Mouse (Mus musculus) retina, postnatal 1 day (tissue): Measurements from ENCODE around the gene Ogdh.
"Not testable (repeated sequence)": the region's sequence is repeated elsewhere in the genome, so short reads cannot be mapped to it uniquely, and the experiment has no call there.

Experiments used
- DNase-seq: peaks from one replicate; pipeline ENCODE4 v3.0.0-alpha.2; 2012

Ogdh gene

DNA sequence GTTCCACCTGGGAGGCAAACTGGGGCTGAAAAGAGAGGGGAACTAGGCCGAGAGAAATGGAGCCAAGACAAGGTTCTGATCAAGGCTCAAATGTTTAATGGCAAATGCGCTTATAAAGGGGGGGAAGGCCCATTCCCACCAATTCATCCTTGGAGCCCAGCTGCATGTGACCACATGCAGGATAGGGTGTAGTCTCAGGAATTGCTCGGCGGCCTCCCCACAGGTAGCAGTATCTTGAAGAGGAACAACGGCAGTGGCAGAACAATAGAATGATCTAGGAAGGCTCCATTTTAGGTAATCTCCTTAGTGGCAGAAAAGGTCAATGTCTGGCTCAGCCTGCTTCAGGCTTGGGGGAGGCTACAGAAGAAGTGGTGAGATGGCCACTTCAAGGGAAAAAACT lies 76.6 kb downstream of the Ogdh start:
- not testable (repeated sequence) for DNase-seq

DNA sequence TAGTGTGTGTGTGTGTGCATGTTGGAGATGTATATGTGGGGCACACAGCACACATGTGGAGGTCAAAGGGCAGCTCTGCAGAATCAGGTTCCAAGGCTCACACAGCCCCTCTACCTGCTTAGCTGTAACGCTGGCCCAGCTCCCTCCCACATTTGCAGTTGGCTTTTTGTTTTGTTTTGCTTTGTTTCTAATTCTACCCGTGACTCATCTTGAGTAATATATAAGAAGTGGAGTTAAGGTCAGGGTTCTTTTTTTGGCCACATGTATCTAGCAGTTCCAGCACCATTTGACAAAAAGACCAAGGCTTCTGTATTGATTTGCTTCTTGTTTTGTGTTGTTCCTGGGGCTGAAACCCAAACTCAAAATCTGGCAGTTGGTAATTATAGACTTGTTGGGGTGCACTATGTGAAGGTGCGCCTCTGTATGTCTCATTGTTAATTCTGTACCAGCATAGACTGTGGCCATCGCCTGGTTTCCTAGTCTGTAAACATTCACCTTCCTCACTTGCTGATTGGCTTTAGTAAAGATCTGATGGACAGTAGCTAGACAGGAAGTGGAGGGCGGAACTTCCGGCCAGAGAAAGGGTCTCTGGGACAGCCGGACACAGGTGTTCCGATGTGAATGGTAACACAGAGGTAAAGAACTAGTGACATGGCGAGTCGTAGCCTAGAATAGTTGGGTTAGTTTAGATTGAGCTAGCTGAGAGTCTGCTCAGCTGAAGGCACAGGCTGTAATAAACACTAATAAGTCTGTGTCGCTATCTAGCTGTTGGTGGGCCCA lies 80.1 kb downstream of the Ogdh start:
- no peak for DNase-seq

- DNase-seq: peak; percentile 27
Measured at GRCm38 (mm10) chr11:6372784-6373183, 81.4 kb downstream of the Ogdh start.

DNA sequence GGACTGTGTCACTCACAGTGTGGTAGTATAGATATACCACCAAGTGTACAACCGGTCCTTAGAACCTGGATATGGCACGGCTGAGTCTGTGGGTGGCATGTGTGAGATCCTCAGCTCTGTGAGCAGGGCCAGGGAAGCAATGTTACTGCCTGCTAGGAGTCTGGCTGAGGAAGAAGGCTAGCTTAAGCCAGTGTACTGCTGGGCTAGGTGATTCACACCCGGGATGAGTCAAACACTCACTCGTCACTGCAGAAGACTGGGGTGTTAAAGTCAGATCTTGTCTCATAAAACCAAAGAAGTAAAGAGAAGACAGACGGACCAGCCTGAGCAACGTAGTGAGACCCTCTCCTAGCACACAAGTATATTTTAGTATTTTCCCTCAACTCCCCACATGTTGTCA lies 89.5 kb downstream of the Ogdh start:
- DNase-seq: no peak

- DNase-seq: no peak
Measured at GRCm38 (mm10) chr11:6388126-6388725, 96.8 kb downstream of the Ogdh start.

GRCm38 (mm10) chr11:6388726-6389413 lies 97.4 kb downstream of the Ogdh start, which contains the start of gene Zmiz2:
Gene Zmiz2 (plus strand): TSS chr11:6389074.
- DNase-seq: peak; percentile 96

GRCm38 (mm10) chr11:6389483-6389921 lies 98.1 kb downstream of the Ogdh start:
- DNase-seq: peak; percentile 45

DNA sequence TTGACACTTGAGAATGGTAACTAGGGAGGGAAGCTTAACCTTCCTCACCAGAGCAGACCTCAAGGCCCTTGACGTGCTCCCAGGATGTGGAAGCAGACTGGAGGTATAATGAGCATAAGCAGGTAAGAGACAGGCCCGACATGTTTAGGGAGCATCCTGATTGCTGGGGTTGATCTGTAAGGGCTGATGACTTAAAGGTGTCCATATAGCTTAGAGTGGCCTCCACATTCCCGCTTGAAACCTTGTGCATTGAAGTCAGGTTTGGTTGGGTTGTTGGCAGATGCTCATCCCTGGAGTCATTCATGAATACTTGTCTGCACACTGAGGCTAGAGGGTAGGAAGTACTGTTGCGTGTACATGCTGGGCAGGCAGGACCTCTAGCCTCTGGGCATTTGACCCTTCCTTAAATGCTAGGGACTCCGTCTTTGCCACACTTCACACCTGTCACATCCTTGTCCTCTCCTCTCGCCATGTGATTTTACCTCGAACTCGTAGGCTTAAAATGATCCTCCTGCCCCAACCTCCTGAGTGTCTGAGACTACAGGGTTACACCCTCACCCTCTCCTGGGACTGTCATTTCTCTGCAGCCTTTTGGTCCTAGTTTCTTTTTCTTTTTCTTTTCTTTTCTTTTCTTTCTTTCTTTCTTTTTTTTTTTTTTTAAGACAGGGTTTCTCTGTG lies 99.1 kb downstream of the Ogdh start:
- no peak for DNase-seq

- DNase-seq: no peak
Measured at GRCm38 (mm10) chr11:6391516-6392276, 100.3 kb downstream of the Ogdh start.

DNA sequence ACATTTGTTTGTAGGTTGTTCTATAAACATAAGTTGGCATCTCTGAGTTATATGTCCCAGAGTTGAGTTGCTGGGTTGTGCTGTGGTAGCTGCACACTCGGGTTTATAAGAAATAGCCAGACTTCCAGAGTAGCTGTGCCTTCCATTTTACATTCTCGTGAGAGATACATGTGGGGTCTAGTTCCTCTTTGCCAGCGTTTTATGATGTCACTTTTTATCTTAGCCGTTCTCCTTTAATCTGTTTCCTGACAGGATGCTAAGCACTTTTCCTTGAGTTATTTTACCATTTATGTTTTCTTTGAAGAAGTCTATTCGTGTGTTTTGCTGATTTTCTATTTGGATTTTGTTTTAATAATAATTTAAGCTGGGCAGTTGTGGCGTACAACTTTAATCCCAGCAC lies 101.4 kb downstream of the Ogdh start:
- no peak for DNase-seq

DNA sequence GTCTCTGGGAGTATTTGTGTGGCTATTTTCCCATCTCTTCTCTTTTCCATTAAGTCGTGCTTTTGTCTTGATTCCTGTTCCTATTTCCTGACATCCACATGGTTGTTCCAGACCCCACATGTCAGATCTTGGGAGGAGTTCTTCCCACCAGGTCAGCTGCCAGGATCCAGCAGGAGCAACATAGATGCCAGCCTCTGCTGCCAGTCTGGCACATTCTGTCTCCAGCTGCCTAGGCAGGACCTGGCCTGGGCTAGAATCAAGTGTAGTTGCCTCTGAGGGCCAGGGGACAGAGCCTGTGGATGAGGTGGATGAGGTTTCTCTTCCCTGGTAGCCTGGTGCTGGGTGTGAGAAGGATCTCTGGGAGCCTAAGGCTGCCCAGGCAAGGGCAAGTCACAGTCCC lies 102.4 kb downstream of the Ogdh start:
- no peak for DNase-seq

DNA sequence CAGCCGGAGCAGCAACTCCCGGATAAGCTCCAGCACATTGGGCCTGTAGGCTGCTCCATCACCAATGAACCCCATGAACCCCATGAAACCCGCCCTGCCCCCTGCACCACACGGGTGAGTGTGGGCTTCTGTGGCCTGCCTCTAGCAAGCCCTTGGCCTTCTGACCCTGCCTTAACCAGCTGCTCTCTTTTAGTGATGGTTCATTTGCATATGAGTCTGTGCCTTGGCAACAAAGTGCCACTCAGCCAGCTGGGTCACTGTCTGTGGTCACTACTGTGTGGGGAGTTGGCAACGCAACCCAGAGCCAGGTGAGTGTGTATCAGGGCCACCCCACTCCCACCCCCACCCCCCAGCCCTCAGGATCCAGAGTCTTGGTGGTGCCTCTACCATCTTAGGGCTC lies 104.1 kb downstream of the Ogdh start:
- DNase-seq: no peak

GRCm38 (mm10) chr11:6398141-6398540 lies 106.7 kb downstream of the Ogdh start:
- no peak for DNase-seq

GRCm38 (mm10) chr11:6402515-6403510 lies 111.4 kb downstream of the Ogdh start:
- DNase-seq: peak; percentile 65

GRCm38 (mm10) chr11:6403830-6404405 lies 112.5 kb downstream of the Ogdh start:
- DNase-seq: no peak

DNA sequence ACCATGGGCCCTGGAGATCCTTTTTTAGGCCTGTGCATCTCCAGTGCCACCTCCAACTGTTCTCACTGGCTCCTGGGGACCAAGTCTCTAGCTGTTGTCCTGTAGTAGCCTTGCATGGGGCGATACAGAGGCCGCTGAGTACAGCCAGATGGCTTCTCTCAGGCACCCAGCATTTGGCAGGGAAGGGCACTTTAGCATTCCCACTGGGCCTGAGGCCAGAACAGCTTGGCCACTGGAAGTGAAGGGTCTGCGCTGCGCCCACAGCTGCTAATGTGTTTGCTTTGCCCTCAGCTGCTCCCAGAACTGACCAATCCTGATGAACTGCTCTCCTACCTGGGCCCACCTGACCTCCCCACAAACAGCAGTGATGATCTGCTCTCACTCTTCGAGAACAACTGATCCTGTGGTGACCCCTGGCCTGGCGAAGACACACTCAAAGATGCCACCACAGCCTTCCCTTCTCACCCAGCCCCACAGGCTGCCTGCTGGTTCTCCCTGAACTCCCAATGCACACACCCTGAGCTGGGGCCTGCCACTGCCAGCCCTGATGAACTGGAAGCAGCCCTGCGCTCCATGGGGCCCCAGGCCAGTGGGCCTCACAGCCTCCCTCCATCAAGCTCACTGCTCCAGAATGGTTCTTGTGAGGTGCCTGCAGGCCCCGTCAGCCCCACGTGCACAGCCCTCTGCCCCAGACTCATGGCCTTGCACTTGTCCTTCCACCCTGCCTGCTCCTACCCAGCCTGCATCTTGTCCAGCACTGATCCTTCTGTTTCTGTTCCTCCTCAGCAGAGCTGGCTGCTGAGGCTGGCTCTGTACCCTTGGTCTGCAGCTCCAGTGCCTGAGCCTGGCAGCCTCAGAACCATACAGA lies 113.5 kb downstream of the Ogdh start:
- no peak for DNase-seq

DNA sequence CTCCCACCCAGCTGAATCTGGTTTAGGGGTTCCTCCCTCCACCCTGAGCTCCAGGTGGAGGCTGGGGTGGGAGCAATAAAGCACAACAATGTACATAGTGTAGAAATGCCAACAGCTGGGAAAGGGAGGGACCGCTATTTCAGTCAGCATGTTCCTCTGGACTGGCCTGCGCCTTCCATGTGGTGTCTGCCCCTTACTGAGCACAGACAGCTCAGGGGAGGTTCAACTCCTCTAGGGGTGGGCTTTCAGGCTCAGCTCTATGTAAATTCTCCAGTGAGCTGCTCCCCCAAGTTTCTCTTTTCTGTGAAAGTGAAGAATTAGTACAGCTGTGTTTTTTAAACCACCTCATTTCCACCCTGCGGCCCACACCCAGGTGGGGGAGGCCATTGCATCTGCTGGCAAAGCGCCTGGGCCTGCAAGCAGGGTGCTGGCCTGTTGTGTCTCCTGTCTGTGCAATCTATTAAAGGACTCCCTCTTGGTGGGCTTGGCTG lies 114.2 kb downstream of the Ogdh start:
- DNase-seq: no peak
